Mouse (Mus musculus) left cerebral cortex, postnatal 4 days (tissue): ENCODE results near the gene Tmem106c. TPM values are rescaled to one million over a fixed set of nuclear protein-coding genes. Genes with fewer than 3 reads are reported as not detected.

Experiments used
- DNase-seq: peaks from one replicate; pipeline ENCODE4 v3.0.0-alpha.2; 2022
- intact Hi-C: fragments of 180-260 bp; cut with DNase I; formaldehyde crosslinking; loops from one replicate; pipeline ENCODE4 v1.15.1; 2025
- total RNA-seq, 2 experiments: library from RNA; stranded (reverse); gene quantifications; 2 replicates each; pipeline ENCODE4 v1.2.3; 2021

The Tmem106c gene
- total RNA-seq, 2 experiments from 2014 or later: 18.0 to 20.1 TPM

GRCm38 (mm10) chr15:97996716-97997256, 32.8 kb downstream of the Tmem106c start:
- DNase-seq: peak; percentile 87
- intact Hi-C loops: no loop called here

GRCm38 (mm10) chr15:97999546-97999945, 35.5 kb downstream of the Tmem106c start:
- intact Hi-C loops: no loop called here
- DNase-seq: no peak

- intact Hi-C loops: no loop called here
- no peak for DNase-seq
Observed at GRCm38 (mm10) chr15:97999991-98000390, 36.0 kb downstream of the Tmem106c start.

GRCm38 (mm10) chr15:98001321-98002112, 37.5 kb downstream of the Tmem106c start:
- intact Hi-C loops: no loop called here
- no peak for DNase-seq

- peak; percentile 44 for DNase-seq
- intact Hi-C loops: no loop called here
Observed at GRCm38 (mm10) chr15:98002113-98002990, 38.4 kb downstream of the Tmem106c start.

GRCm38 (mm10) chr15:98002991-98003821, 39.2 kb downstream of the Tmem106c start:
- intact Hi-C loops: no loop called here
- DNase-seq: peak; percentile 40

- intact Hi-C loops: no loop called here
- no peak for DNase-seq
Observed at GRCm38 (mm10) chr15:98003822-98004739, 40.1 kb downstream of the Tmem106c start, which contains the start of gene Col2a1. TSS of gene Col2a1 (minus strand) at chr15:98004695.

GRCm38 (mm10) chr15:98004740-98005159, 40.8 kb downstream of the Tmem106c start:
- intact Hi-C loops: no loop called here
- DNase-seq: peak; percentile 49

- DNase-seq: no peak
Observed at GRCm38 (mm10) chr15:98005181-98005580, 41.2 kb downstream of the Tmem106c start.

GRCm38 (mm10) chr15:98012810-98013209, 48.8 kb downstream of the Tmem106c start:
- no peak for DNase-seq
- intact Hi-C loops: no loop called here

More at GRCm38 (mm10) chr15:98005181-98005580, 41.2 kb downstream of the Tmem106c start:
- intact Hi-C loops: no loop called here

GRCm38 (mm10) chr15:98017925-98018324, 53.9 kb downstream of the Tmem106c start:
- intact Hi-C loops: no loop called here
- no peak for DNase-seq

- intact Hi-C loops: no loop called here
- peak; percentile 30 for DNase-seq
Observed at GRCm38 (mm10) chr15:98019047-98019446, 55.0 kb downstream of the Tmem106c start.

Other genes with a start within 250 kb of the Tmem106c start
- gene Endou, start 232.9 kb upstream of the Tmem106c start, total RNA-seq: under 1 TPM; 0.16 to 0.18 TPM
- 10 to 100 TPM; 21.2 to 24.2 TPM for gene Rapgef3, start 196.2 kb upstream of the Tmem106c start, total RNA-seq
- 10 to 100 TPM; 81.8 to 84.6 TPM for gene Slc48a1, start 185.7 kb upstream of the Tmem106c start, total RNA-seq
- 10 to 100 TPM; 41.0 to 41.3 TPM for gene Hdac7, start 119.7 kb upstream of the Tmem106c start, total RNA-seq
- gene Vdr, start 53.6 kb upstream of the Tmem106c start, total RNA-seq: under 1 TPM in 1 of 2 experiments, not detected in 1; 0.08 TPM
- 1 to 10 TPM; 2.5 to 5.4 TPM for gene Col2a1, start 40.5 kb downstream of the Tmem106c start, total RNA-seq
- 100 to 1,000 TPM; 156 to 177 TPM for gene Pfkm, start 128.4 kb downstream of the Tmem106c start, total RNA-seq
- 10 to 100 TPM; 20.2 to 20.6 TPM for gene Senp1, start 129.5 kb downstream of the Tmem106c start, total RNA-seq
- gene Asb8, start 201.4 kb downstream of the Tmem106c start, total RNA-seq: 10 to 100 TPM; 28.3 to 35.0 TPM
- 10 to 100 TPM; 45.6 to 51.6 TPM for gene Ccdc184, start 203.0 kb downstream of the Tmem106c start, total RNA-seq
- under 1 TPM in 1 of 2 experiments, not detected in 1; 0.18 TPM for gene Olfr288, start 231.3 kb downstream of the Tmem106c start, total RNA-seq